Mouse (Mus musculus) lung, postnatal 14 days (tissue): ENCODE measurements around the gene Klhl2.

ENCODE experiments used
- DNase-seq: peaks from one replicate; pipeline ENCODE4 v3.0.0; 2021

Klhl2 gene

DNA sequence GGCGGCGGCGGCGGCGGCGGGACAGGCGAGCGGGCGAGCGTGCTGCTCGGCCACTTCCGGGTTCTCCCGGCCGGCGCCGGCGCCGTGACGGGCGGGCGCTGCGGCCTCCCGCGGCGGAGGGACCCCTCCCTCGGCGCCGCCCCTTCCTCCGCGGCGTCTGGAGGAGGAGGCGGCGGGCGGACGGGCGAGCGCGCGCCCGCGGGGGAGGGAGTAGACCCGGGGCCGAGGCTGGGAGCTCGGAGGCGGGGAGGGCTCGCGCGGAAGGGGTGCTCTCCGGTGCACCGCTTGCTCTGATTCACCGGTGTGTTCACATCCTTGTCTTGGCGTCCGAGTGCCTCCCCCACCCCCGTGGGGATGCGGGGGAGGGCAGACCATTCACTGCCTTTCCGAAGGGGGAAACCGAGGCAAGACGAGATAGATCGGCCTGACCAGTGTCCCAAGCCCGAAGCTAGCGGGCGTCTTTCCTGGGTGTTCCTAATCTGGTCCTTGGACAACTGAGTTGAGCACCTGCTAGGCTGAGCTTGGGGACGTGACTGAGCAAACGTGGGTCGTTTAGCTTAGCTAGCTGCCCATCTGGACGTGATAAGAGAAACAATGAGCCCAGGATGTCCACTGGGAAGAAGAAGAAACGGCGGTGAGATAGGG, at the start of gene Klhl2:
Gene Klhl2 (minus strand): TSS at position 121 of the 645 bp plus-strand sequence.
- peak; percentile 81 for DNase-seq

DNA sequence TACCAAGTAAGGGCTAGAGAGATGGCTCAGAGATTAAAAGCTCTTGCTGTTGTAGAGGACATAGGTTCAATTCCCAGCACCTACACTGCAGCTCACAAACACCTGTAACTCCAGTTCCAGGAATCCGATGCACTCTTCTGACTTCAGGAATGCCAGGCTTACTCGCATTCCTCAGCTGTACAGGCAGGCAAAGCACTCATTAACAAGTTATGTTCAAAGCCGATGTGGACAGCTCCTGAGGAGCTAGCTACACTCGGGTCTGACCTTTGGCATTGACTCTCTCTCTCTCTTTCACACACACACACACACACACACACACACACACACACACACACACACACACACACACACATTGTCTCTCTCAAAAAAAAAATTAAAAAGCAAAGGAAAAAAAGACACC, 48.9 kb upstream of the Klhl2 start:
- no peak for DNase-seq

- DNase-seq, result no peak
These were observed 46.9 kb upstream of the Klhl2 start for GRCm38 (mm10) chr8:64896731-64897130.

DNA sequence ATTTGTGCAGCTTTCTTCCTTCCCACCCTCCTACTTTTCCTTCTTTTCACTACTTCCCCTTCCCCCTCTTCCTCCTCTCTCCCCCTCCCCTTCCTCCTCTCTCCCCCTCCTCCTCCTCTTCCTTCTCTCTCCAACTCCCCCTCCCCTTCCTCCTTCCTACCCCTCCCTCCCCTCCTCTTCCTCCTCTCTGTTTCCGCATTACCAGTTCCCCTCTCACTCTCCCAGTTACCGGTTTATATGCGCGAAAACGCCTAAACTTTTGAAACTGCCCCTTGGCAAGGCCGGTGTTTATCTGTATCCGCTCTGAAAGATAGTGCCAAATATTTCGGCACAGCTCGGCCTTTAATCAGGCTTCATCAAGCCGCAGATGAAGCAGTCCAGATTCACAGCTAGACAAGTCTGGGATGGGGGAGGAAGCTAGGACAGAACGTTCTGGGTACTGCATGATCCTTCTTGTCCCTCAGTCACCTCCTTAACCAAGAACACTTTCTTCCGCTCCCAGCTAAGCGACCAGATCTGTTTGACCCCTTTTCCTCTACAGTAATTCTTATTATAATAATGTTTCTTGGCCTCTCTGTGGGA, 30.9 kb upstream of the Klhl2 start:
- peak; percentile 61 for DNase-seq

- peak; percentile 23 for DNase-seq
These were observed 28.0 kb upstream of the Klhl2 start for GRCm38 (mm10) chr8:64877630-64878312.

GRCm38 (mm10) chr8:64871469-64872165, 21.8 kb upstream of the Klhl2 start:
- peak; percentile 39 for DNase-seq

GRCm38 (mm10) chr8:64870218-64870617, 20.4 kb upstream of the Klhl2 start:
- no peak for DNase-seq

DNA sequence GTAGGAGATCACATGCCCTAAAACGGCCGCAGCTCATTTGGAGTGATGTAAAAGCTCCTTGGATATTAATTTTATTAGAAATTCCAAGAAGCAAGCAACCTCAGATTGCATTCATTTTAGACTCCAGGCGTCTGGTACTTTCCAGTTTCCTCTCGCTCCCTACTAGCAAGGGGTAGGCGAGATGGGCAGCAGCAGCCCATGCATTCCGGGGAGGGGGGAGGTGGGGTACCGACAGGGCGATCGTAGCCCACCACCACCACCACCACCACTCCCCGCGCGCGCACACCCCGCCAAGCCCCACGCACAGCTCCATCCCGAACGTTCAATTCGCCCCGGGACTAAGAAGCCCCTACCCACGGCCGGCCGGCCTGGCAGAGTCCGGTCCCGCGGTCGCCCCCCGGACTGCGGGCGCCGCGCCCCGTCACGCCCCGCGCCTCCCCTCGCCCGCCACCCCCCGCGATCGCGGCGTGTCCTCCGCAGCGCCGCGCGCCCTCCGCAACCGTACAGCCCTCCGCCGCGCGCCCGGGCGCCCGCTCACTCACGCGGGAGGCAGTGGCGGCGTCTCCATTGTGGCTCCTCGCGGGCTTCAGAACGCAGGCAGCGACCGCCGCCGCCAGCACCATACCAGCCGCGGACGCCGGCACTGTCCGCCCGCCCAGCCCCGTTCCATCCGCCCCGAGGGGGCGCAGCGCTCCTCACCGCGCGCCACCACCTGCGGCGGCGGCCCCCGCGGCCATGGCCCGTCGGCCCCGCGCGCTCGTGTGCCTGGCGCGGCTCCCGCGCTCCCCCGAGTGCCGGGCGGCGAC, 523 bp downstream of the Klhl2 start:
- DNase-seq, result no peak

- no peak for DNase-seq
These were observed 1.5 kb downstream of the Klhl2 start for GRCm38 (mm10) chr8:64848245-64848785.

DNA sequence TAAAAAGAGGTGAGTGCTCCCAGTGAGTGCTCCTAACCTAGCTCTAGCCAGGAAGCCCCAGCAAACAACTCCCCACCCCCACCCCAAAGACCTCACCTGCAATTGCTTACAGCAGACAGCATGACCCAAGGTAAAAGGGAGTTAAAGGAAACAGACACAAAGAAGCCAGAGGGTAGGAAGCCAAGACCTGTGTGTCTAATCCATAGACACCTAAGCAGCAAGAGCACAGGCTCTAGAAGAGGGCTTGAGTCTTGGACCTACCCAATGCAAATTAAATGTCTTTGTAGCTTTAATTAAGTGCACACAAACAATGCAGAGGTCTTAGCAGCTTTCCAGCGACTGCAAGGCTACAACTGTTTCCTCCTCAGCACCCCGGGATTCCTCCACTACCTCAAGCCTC, 2.2 kb downstream of the Klhl2 start:
- DNase-seq, result no peak

DNA sequence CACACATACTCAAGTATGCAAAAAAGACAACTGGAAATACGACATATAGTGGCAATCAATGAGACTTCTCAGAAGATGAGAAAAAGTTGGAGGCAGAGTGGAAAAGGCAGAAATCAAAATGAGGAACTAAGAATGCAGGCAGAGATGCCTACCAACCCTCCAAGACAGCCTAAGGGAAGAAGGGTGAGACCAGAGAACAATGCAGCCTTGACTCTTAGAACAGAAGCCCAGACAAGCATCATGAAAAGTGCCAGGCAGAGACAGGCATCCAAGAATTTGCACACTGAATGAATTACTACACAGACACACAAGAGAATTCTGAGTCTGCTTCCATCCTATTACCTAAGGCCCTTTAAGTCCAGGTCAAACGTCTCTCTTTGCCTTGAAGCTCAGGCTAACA, 2.6 kb downstream of the Klhl2 start:
- no peak for DNase-seq

GRCm38 (mm10) chr8:64845314-64845713, 4.5 kb downstream of the Klhl2 start:
- no peak for DNase-seq

- DNase-seq, result no peak
These were observed 5.8 kb downstream of the Klhl2 start for GRCm38 (mm10) chr8:64844043-64844481.

DNA sequence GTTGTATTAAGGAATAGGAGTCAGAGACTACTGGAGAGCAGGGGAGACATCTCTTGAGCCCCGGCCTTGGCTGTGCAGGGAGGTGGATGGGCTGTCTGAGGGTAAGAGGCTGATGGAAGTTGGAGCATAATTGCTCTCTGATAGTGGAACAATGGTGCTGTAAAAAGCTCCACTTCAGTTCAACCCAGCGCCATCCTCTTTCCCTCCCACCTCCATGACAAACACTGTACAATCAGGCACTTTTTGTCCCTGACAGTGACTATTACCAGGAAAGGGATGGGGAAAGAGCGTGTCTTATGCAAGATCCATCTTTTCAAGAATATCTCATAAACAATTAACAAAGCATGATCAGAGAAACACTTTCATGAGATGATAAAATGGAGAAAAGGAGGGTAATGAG, 6.6 kb downstream of the Klhl2 start:
- DNase-seq, result no peak

- DNase-seq, result peak; percentile 57
These were observed 7.9 kb downstream of the Klhl2 start for GRCm38 (mm10) chr8:64841747-64842406.

DNA sequence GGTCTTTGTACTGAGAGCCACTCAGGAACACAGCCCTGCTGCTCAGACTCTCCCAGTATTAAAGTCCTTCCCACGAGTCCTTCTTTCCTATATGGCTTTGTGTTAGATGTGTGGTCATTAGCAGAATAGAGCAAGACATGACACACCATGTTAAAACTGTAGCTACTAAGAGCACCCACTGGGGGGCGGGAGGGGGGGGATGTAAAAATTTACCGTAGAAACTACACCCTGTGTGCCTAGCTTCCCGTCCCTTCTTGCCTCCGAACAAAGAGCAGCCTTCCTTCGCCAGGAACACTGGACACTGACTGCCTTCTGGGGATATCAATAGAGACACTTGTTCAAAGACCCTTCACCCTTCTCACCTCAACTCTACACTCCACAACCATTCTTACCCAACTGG, 10.2 kb downstream of the Klhl2 start:
- DNase-seq, result no peak

DNA sequence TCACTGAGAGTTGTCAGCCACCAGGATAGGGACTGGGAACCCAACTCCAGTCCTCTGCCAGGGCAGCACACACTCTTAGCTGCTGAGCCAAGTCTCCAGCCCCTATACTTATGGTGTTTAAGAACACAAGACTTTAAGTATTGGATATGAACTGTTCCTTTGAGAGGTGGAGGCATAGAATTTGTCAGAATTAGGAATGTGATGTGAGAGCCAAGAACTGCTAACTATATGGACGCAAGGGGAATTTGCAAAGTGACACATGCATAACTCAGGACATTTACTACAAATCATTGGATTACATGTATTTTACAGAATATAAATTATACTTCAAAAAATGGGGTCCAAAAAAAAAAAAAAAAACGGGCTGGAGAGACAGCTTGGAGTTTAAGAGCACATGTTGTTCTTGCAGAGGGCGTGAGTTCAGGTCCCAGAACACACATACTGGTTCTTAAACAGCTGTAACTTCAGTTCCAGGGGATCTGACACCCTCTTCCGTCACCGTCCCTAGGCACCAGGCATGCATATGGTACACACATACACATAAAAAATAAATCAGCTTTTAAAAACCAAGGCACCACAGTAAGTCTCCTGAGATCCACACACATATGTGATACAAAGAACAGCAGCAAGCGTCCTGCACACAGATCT, 14.2 kb downstream of the Klhl2 start:
- no peak for DNase-seq

DNA sequence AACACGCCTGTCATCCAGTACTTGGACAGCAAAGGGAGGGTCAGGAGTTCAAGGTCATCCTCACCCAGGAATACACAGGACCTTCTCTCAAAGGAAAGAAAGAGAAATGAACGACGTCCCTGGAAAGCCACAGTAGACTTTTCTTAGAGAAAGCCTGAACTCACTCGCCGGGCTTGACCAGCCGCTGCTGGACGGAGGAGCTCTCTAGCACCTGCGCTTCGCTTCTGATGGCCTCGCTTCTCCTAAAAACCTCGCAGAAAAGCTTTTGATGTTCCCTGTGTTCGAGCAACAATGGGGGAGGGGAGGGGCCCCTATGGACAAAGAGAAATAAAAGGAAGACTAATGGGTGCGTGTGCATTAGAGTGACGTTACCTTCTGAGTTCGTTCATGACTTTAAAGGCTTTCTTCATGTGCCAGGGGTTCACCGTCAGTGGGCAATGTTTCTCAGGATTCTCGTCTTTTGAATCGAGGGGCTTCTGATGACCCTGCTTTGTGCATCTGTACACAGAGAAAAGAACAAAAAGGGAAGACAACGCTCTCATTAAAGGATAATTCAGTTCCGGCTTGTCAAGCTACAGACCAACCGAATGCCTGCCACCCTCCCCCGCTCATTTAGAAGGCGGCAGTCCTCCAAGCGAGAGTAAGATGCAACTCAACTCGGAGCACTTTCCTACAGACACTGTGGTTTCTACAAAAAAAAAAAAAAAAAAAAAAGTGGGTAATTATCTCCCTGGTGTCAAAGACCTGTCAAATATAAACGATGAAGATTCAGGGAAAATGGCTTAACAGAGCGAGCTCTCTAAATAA, 15.5 kb downstream of the Klhl2 start:
- DNase-seq, result no peak

DNA sequence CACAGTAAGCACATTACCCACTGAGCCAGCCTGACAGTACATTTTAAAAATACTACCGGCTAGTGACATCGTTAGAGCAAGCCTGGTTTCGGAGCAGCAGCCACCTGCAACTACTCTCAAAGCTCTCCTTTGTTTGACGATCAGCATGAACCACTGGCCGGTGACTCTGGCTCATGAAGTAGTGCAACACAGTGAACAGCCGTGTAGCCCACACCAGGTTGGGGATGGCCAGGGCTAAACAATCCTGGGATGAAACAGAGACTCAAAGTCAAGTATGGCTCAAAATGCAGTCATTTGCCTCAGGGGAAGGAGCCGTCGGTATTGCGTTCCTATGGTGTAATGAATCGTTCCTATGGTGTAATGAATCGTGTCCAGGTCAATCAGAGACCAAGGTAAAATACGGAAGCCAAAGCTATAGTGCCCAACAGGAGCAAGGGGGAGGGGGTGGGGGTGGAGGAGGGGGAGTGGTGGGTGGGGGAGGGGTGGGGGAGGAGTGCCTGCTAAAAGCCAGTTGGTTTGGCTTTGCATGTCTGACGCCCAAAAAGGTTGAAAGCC, 17.2 kb downstream of the Klhl2 start:
- DNase-seq, result no peak

- no peak for DNase-seq
These were observed 18.2 kb downstream of the Klhl2 start for GRCm38 (mm10) chr8:64831656-64832055.
